Mouse (Mus musculus): ENCODE measurements around the gene Gm2832.
"Not testable (repeated sequence)": the region's sequence is repeated elsewhere in the genome, so short reads cannot be mapped to it uniquely, and the experiment has no call there.

Gm2832 gene

DNA sequence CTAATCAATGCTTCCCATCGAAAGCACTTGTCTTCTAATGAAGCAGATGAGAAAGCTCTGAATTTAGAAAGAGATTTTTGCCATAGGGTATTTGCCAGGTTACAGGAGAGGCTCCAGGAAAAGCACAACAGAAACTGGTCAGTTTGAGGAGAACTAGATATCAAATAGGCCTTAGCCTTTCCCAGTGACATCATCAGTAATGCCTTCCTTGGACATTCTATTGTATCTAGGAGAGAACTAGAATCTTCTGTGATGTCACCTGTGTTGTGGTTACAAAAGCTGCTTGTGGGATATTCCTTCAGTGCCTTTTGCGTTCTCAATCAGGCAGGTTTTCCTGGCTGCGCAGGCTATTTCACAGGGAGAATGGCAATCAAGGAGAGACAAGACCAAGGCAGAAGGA, at the start of gene Gm2832:
TSS of gene Gm2832 (plus strand) at position 301 of the 400 bp plus-strand sequence.
- DNase-seq (ENCODE audit: low read depth, low spot score) = not testable (repeated sequence)

GRCm38 (mm10) chr14:41263296-41263695, 15.3 kb upstream of the Gm2832 start:
- not testable (repeated sequence) for DNase-seq (ENCODE audit: low read depth, low spot score)

- DNase-seq (ENCODE audit: low read depth, low spot score) = not testable (repeated sequence)
Observed at GRCm38 (mm10) chr14:41263853-41264755, 14.5 kb upstream of the Gm2832 start.

GRCm38 (mm10) chr14:41264756-41265566, 13.6 kb upstream of the Gm2832 start:
- DNase-seq (ENCODE audit: low read depth, low spot score) = not testable (repeated sequence)

DNA sequence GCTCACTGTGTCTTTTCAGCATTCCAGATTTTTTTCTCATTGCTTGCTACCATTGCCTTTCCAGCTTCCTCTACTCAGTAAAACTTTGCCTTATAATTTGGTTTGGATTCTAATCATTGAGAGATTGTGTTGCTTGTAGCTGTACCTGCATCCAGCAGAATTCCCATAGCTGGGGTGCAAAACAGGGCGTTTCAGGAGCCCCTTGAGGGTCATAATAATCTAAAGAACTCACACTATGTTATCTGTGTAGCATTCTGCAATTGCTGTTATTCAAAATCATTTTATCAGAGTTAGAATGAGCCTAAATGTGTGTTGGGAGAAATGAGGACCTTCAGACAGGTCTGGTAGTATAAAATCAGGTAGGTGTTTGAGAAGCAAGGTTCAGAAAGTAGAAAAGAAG, 7.4 kb downstream of the Gm2832 start:
- not testable (repeated sequence) for DNase-seq (ENCODE audit: low read depth, low spot score)

Data from skeletal muscle tissue, adult 2 months (tissue).